ENCODE assay signal across 16 mouse cellular contexts in genomic region chr10:60224601-60225000, GRCm38 (mm10). TPM values are rescaled to one million over a fixed set of nuclear protein-coding genes. Genes with fewer than 3 reads are reported as not detected.
"Had no signal": no experiment of that assay in that cellular context is flagged by ENCODE, and none has a peak within 500 bp of the region (broad histone marks: within the 10 kb centered on the region; RNA-seq: fewer than 3 reads in every experiment).

No protein-coding gene starts in this region.

- H3K27ac ChIP-seq: lung, embryonic 15.5 days; macrophage; midbrain, embryonic 13.5 days; midbrain, embryonic 15.5 days; neural tube, embryonic 12.5 days had no signal

- DNase-seq: lung, adult 2 months; lung, postnatal 14 days; lung, postnatal 36 days; right cerebral cortex, postnatal 25 days; right cerebral cortex, postnatal 4 days; spleen, adult 18-20 months; thymus, adult 18-20 months; thymus, postnatal 14 days; thymus, postnatal 36 days had no signal

- H3K4me3 ChIP-seq: lung, embryonic 15.5 days; megakaryocyte, embryonic 14.5 days; midbrain, embryonic 13.5 days; midbrain, embryonic 15.5 days; neural tube, embryonic 12.5 days had no signal

RNA-seq across cellular contexts. Expression of gene Chst3, which starts 5.5 kb away (rescaled TPM):
- total RNA-seq: megakaryocyte progenitor cell, adult 5-6 weeks had no signal
